Mouse (Mus musculus) lung, adult 2 months (tissue): Measurements from ENCODE around the gene Sec24c.

ENCODE experiments used
- CTCF ChIP-seq: fragments of 200-500 bp; IDR thresholded peaks from 2 replicates; pipeline ENCODE4 v1.5.1; 2011; ENCODE audit warnings: mild to moderate bottlenecking, low read length, control low read depth; ENCODE audit not compliant: insufficient read depth
- POLR2A ChIP-seq: fragments of 200-500 bp; IDR thresholded peaks from 2 replicates; pipeline ENCODE4 v1.6.1; 2011; ENCODE audit warnings: low read depth, mild to moderate bottlenecking, control low read depth, low read length, borderline replicate concordance; ENCODE audit errors: extremely low read depth

DNA sequence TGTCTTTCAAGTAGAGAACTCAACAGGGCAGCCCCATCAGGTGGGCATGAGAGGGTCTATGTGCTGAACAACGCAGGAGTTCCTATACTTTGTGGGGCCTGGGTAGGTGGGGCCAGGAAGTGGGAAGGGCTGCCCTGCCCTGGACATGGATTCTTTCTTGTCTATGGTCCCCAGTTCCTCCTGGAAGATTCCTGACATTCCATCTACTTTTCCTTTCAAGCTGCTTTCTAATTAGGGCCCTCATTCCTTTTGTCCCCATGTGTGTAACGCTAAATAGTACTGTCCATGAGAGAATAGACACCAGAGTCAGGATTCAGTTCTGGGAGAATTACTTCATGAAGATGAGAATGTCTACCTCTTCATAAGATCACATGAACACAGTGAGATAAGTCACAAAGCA lies 10.5 kb upstream of the Sec24c start:
- no peak for TF ChIP-seq POLR2A
- TF ChIP-seq CTCF = no peak
